Mouse (Mus musculus): Measurements from ENCODE around the gene Gjb6.

DNA sequence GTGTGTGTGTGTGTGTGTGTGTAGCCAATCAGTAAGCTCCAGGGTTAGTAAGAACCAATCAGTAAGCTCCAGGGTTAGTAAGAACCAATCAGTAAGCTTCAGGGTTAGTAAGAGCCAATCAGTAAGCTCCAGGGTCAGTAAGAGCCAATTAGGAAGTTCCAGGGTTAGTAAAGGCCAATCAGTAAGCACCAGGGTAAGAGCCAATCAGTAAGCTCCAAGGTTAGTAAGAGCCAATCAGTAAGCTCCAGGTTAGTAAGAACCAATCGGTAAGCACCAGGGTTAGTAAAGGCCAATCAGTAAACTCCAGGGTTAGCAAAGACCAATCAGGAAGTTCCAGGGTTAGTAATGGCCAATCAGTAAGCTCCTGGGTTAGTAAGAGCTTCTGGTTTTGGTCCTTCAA lies 50.5 kb downstream of the Gjb6 start:
- TF ChIP-seq CTCF (IDR thresholded peaks at IDR 0.05; ENCODE audit: borderline replicate concordance, extremely low read depth, insufficient read depth, insufficient read length) (no peak), POLR2A (IDR thresholded peaks at IDR 0.05; ENCODE audit: borderline replicate concordance, extremely low read depth, insufficient read depth, insufficient read length, poor library complexity, severe bottlenecking) (no peak)
